Mouse (Mus musculus): Measurements from ENCODE around the gene Dpp8.

DNA sequence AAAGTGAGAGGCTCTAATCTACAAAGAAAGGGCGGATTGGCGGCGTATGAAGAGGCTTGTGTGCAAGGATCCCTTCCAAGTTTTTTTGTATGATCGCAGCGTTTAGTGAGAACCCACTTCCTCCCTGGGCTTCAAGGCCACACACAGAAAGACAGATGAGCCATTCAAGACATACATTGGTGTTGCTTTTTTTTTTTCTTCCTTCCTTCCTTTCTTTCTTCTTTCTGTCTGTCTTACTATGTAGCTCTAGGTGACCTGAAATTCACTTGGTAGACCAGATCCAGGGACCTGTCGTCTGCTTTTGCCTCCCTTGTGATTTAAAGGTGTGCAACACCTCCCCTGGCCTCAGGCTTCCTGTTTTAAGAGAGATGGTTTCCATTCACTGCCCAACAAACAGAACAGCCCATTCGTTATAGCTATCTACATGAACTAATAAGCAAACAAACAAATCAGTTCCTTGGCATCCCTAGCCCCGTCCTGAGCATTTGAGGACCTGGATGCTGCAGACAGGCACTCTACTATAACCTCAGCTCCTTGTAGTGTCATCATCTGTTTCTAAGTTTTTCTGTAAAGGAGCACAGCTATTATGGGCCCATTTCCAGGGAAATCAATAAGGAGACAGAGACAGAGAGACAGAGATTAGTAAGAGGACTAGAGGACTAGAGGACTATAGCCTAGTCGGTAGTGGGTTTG lies 10.2 kb upstream of the Dpp8 start:
- TF ChIP-seq CTCF (conservative IDR thresholded peaks at IDR 0.05 in 1 of 2, IDR thresholded peaks at IDR 0.05 in 1 of 2; ENCODE audit: low read depth in 2 of 2, low read length in 2 of 2) (no peak), TBP (conservative IDR thresholded peaks at IDR 0.05; ENCODE audit: low read depth, low read length) (no peak)
